Mouse (Mus musculus): ENCODE measurements at regions not wholly inside any gene's neighbourhood (a gene's known extent, or its start where the extent isn't known, plus 50 kb on each side); places are given as distances from the start of the nearest gene placed in this dataset.

GRCm38 (mm10) chr9:32924333-32924886, 288.4 kb downstream of the Ets1 start:
- TF ChIP-seq EP300 (IDR thresholded peaks at IDR 0.05; ENCODE audit: insufficient read depth, low read depth, low read length) (no peak), POLR2A (IDR thresholded peaks at IDR 0.05; ENCODE audit: insufficient read depth, low read depth, low read length) (no peak)

Measured in heart, adult 2 months (tissue).